Mouse (Mus musculus): ENCODE results near the gene Hnf1b.

GRCm38 (mm10) chr11:83843534-83843933 is 6.3 kb upstream of the Hnf1b start:
- TF ChIP-seq EP300 (optimal IDR thresholded peaks at IDR 0.05) = no peak
- no peak for TF ChIP-seq CTCF (IDR thresholded peaks at IDR 0.05; ENCODE audit: low read depth)

All from stomach, postnatal 0 days (tissue).